Mouse (Mus musculus) adrenal gland, postnatal 10 days (tissue): ENCODE data around the gene Frmd4b. TPM values are rescaled to one million over a fixed set of nuclear protein-coding genes. Genes with fewer than 3 reads are reported as not detected.

Experiments
- DNase-seq: peaks from one replicate; pipeline ENCODE4 v3.0.0; 2021; ENCODE audit warnings: mixed read lengths
- total RNA-seq, 2 experiments: library from RNA; stranded (reverse); gene quantifications; 2 replicates each; pipeline ENCODE4 v1.2.3; 2021

The Frmd4b gene
- total RNA-seq, 2 experiments from 2014 or later = 20.0 to 27.9 TPM

DNA sequence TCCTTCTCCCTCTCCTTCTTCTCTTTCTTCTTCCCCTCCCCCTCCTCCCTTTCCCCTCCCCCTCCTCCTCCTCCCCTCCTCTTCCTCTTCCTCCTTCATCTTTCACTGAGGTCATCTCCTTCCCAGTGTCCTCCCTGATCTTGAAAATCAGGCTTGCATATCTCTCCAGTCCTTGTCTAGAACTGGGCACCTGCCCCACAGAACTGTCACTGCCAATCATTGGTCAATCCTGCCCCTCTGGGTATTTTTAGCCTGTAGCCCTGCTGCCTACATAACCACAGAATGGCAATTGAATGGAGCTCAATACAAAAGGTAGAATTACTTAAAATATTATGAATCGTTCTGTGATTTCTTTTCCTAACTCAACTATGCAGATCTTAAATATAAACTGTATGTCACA lies 358.9 kb downstream of the Frmd4b start:
- peak; percentile 57 for DNase-seq

DNA sequence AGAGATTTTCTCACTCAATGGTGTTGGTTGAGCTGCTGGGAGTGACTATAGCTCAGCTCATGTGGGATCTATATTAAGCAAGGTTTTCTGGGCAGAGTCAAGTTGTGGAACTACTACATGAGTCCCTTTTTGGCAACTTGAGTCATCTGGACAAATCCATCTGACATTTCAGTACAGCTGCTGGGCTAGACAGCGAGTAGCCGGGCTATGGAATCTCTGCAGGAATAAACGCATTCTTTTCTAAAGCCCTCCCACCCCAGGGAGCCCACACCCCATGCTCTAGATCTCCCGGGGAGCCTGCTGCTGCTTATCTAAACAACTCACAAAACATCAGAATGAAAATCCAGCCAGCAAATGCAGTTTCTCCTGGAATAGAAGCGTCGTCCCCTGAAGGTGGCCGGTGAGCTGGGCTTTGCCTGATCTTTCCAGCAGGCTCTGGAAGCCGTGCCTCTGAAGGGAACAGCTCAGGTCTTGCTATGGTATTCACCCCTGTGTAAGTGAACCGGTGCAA lies 364.6 kb downstream of the Frmd4b start, which contains the start of gene Lmod3:
Lmod3 (minus strand) TSS at position 49 of the 511 bp plus-strand sequence.
- no peak for DNase-seq

DNA sequence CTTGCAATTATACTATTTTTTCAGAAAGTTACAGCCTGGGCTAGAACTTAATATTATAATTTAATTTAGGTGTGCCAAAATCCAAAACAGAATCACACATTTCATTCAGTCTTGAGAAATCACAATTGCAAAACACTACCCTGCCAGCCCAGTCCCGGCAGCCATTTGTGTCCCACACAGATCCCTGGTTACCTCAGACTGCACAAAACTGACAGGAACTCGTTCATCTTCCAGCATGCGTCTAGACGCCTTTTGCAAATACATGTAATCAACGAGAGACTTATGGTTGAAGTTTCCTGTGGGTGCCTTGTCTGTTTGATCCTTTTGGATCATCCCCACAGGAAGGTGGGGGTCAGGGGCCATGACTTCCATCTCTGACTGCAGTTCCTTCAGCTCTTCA lies 365.3 kb downstream of the Frmd4b start:
- peak; percentile 19 for DNase-seq

DNA sequence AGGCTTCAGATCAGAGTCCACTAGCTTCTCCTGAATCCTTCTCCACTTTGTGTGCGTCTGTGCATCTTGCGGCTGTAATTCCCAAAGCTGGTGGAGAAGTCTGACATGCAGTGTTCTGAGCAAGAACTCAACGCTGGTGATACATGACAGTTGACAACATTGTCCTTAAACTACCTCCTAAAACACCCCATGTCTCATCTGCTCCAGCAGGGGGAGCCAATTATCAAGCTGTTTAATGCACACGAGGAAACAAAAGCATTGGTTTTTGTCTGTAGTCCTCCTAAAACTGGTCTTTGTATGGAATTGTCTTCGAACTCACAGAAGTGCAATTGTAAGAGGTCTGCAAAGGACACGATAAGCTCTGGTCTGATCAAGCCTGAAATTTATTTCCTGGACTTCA lies 366.4 kb downstream of the Frmd4b start:
- DNase-seq = peak; percentile 76

DNA sequence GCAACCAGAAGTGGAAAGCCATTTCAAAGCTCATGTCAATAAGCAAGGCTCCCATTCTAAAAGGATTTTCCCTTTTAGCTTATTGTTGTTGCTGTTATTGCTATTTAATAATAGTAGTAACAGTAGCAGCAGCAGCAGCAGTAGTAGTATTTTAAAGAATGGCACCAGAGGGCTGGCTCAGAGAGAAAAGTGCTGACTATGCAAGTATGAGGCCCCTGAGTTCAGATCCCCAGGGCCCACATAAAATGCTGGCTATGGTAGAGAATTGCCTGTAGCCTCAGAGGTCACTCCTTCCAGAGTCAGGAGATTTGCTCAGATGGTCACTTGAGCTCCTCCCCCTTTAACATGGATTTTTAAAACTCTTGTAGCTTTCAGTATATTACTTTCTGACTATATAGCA lies 372.1 kb downstream of the Frmd4b start:
- no peak for DNase-seq

DNA sequence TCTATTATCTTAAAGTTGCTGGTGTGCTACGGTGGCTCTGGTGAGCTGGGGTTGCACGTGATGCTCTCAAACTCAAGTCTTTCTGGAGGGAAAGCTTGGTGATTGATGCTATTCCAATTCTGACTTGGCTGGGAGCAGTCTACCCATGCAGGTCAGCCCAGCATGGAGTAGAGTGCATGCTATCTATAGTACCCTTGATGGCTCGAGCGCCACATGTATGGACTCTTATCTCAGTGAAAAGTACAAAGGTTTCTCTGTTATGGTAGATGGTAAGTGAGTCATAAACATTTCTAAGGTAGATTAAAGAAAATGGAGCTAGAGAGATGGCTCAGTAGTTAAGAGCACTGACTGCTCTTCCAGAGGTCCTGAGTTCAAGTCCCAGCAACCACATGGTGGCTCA lies 374.8 kb downstream of the Frmd4b start:
- DNase-seq = no peak

DNA sequence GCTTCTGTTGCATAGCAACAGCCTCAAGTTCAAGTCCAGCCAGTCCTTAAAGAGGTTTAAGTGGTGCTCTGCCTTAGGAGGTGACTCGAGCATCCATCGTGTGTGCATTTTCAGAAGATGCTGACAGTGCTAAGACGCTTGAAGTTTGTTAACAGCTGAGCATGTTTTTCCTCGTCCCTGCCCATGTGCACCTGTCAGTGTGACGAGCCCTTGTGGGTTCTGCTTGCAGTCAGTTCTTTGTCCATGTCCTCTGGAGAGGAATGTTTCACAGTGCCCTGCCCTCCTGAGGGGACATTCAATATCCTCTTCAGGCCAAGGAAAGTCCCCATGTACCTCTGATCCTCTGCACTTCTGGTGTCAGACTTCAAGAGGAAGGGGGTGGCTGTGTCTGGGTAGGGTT lies 377.2 kb downstream of the Frmd4b start:
- DNase-seq = no peak

DNA sequence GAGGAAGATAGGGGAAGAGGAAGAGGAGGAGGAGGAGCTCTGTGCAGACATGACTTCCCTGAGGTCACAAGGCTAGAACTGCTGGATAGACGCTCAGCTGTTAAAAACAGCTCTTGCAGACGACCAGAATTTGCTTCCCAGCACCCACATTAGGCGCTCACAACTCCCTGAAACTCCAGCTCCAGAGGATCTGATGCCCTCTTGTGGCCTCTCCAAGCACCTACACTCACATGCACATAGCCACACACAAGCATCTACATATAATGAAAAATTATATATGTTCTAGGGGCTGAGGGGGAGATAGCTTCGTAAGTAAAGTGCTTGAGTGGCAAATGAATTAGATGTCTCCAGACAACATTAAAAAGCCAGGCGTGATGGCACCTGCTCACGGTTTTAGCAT lies 378.0 kb downstream of the Frmd4b start:
- DNase-seq = no peak

Other genes starting within 250 kb of the Frmd4b start
- 1 to 10 TPM; 5.3 to 6.9 TPM for gene Mitf, start 189.5 kb upstream of the Frmd4b start, total RNA-seq